Mouse (Mus musculus): ENCODE measurements around the gene Pabpn1l. TPM values are rescaled to one million over a fixed set of nuclear protein-coding genes. Genes with fewer than 3 reads are reported as not detected.

The Pabpn1l gene
- polyA plus RNA-seq, 1 experiment from 2014 or later, result not detected

DNA sequence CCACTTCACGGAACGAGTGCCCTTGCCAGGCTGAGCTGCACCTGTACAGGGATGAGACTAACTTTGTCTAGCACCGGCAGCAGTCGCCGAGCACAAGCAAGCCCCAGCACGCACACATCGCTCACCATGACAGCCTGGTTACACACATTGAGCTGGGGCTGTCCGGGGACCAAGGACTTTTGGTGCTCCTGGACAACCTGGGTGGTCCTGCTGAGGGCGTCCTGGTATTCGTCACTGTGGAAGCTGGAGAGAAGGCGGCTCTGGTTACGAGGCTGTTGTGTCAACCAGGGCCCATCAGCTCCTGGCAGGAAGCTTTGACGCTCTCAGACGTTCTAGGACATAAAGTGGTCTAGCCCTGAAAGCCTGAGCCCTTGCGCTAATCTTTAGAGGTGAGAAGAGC lies 41.6 kb downstream of the Pabpn1l start:
- ATAC-seq (ENCODE audit: insufficient read depth, low FRiP score, low TSS enrichment) (no peak), DNase-seq (ENCODE audit: low spot score) (no peak)
- Histone ChIP-seq H3K4me3 (ENCODE audit: low read depth, low read length) (no peak overlapping the region), H3K27ac (ENCODE audit: low read depth, low read length) (no peak overlapping the region), H3K4me1 (ENCODE audit: control insufficient read depth, insufficient read depth, low read length) (peaks cover 11% of the 10 kb centered on the region), H3K27me3 (ENCODE audit: control insufficient read depth, insufficient read depth, low read length) (no peaks in the 10 kb centered on the region), H3K36me3 (ENCODE audit: control insufficient read depth, insufficient read depth, low read length) (no peaks in the 10 kb centered on the region), H3K4me2 (ENCODE audit: low read depth) (no peak overlapping the region), H3K9me3 (ENCODE audit: control insufficient read depth, low read length) (no peaks in the 10 kb centered on the region), H3K9ac (ENCODE audit: low read length) (no peak overlapping the region)
- WGBS, result 57% methylated on average over 13 of the region's 15 CpGs

GRCm38 (mm10) chr8:122579196-122579595 lies 43.3 kb downstream of the Pabpn1l start:
- Histone ChIP-seq H3K9me3 (ENCODE audit: control insufficient read depth, low read length) (no peaks in the 10 kb centered on the region), H3K4me2 (ENCODE audit: low read depth) (no peak overlapping the region), H3K36me3 (ENCODE audit: control insufficient read depth, insufficient read depth, low read length) (no peaks in the 10 kb centered on the region), H3K27me3 (ENCODE audit: control insufficient read depth, insufficient read depth, low read length) (no peaks in the 10 kb centered on the region), H3K4me1 (ENCODE audit: control insufficient read depth, insufficient read depth, low read length) (peaks cover 20% of the 10 kb centered on the region), H3K27ac (ENCODE audit: low read depth, low read length) (no peak overlapping the region), H3K4me3 (ENCODE audit: low read depth, low read length) (no peak overlapping the region), H3K9ac (ENCODE audit: low read length) (no peak overlapping the region)
- DNase-seq (ENCODE audit: low spot score) (no peak), ATAC-seq (ENCODE audit: insufficient read depth, low FRiP score, low TSS enrichment) (no peak)
- 25% methylated on average over 7 of the region's 7 CpGs for WGBS

DNA sequence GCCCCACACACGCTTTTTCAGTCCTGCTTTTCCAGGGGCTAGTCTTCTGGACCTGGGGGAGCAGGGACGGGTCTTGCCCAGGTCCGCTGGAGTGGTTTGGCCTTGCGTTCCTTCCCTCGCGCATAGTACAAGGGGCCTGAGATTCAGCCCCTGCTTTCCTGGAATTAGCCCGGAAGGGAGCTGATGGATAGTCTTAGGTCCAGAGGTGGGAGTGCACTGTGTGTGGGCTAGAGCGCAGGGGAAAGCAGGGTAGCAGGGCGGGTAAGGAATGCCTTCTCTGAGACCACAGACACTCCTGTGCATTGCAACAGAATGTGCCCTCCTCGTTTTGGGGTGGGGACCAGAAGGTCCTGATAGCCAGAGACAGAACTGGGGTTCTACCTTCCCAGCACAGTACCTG lies 45.4 kb downstream of the Pabpn1l start:
- Histone ChIP-seq H3K9me3 (ENCODE audit: control insufficient read depth, low read length) (no peaks in the 10 kb centered on the region), H3K4me2 (ENCODE audit: low read depth) (peak overlapping the region; percentile 92), H3K36me3 (ENCODE audit: control insufficient read depth, insufficient read depth, low read length) (peaks cover 5% of the 10 kb centered on the region), H3K4me1 (ENCODE audit: control insufficient read depth, insufficient read depth, low read length) (peaks cover 20% of the 10 kb centered on the region), H3K4me3 (ENCODE audit: low read depth, low read length) (peak overlapping the region; percentile 64; the same call in 1 of the 2 replicates), H3K27ac (ENCODE audit: low read depth, low read length) (no peak overlapping the region), H3K9ac (ENCODE audit: low read length) (peak overlapping the region; percentile 14; the same call in 1 of the 2 replicates), H3K27me3 (ENCODE audit: control insufficient read depth, insufficient read depth, low read length) (no peaks in the 10 kb centered on the region)
- 41% methylated on average over 10 of the region's 10 CpGs for WGBS
- peak; percentile 10; the same call in 1 of the 2 replicates for ATAC-seq (ENCODE audit: insufficient read depth, low FRiP score, low TSS enrichment)
- no peak for DNase-seq (ENCODE audit: low spot score)

- H3K9ac ChIP-seq (ENCODE audit: low read length), result peak within 1 kb of the TSS; percentile 87
- peak within 1 kb of the TSS; percentile 54; the same call in 1 of the 2 replicates for H3K27ac ChIP-seq (ENCODE audit: low read depth, low read length)
- peak; percentile 81 for ATAC-seq (ENCODE audit: insufficient read depth, low FRiP score, low TSS enrichment)
- peak; percentile 92 for DNase-seq (ENCODE audit: low spot score)
- H3K36me3 ChIP-seq (ENCODE audit: control insufficient read depth, insufficient read depth, low read length), result peaks cover 9% of the 10 kb centered on the region
- no peaks in the 10 kb centered on the region for H3K9me3 ChIP-seq (ENCODE audit: control insufficient read depth, low read length)
- H3K4me3 ChIP-seq (ENCODE audit: low read depth, low read length), result peak within 1 kb of the TSS; percentile 64
- no peaks in the 10 kb centered on the region for H3K27me3 ChIP-seq (ENCODE audit: control insufficient read depth, insufficient read depth, low read length)
- H3K4me2 ChIP-seq (ENCODE audit: low read depth), result peak within 1 kb of the TSS; percentile 92
- peaks cover 20% of the 10 kb centered on the region for H3K4me1 ChIP-seq (ENCODE audit: control insufficient read depth, insufficient read depth, low read length)
- under 1% methylated on average over 39 of the region's 39 CpGs for WGBS
Observed at GRCm38 (mm10) chr8:122576648-122577022, 45.9 kb downstream of the Pabpn1l start, which contains the start of gene Aprt. Gene Aprt, minus strand, starts transcription at chr8:122576909.

DNA sequence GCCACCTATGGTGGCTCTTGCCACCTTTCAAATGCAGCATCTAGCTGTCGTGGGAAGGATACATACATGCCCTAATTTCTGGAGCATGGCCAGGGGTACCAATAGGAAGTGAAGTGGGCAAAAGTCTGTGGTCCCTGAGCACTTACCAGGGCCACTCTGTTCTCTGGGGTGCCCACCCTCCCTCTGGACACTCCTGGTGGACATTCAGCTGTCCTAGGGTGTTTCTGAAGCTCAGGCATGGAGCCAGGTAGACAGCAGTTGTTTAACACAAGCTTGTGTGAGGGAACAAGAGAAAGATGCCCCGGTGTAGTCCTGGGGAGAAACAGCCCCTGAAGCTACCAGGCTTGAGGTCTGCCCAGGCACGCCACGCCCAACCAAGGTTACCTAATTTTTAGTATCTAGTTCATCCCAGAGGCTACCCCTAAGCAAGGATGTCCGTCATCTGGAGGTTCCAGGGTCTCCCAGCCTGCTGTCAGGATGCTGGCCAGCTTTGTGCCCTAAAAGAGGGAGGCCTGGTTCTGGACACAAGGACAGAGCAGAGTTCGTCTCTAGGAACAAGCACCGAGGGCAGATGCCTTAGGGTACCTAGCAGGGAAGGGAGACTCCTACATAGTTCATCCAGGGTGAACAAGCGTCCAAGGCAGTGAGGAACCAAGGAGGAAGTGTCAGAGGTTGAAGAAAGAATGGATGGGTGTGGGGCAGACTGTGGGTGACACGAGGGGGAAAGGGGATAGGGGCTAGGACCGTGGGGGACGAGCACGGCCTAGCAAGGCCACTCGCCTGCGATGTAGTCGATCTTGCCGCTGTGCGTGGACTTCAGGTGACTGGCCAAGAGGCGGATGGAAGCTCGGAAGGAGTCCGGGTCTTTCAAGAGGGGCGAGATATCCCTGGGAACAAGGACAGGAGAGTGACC lies 46.5 kb downstream of the Pabpn1l start:
- Histone ChIP-seq H3K36me3 (ENCODE audit: control insufficient read depth, insufficient read depth, low read length) (peaks cover 16% of the 10 kb centered on the region), H3K27me3 (ENCODE audit: control insufficient read depth, insufficient read depth, low read length) (no peaks in the 10 kb centered on the region), H3K27ac (ENCODE audit: low read depth, low read length) (peak overlapping the region; percentile 54; the same call in 1 of the 2 replicates), H3K4me2 (ENCODE audit: low read depth) (peak overlapping the region; percentile 92), H3K4me3 (ENCODE audit: low read depth, low read length) (peak overlapping the region; percentile 64), H3K4me1 (ENCODE audit: control insufficient read depth, insufficient read depth, low read length) (peaks cover 20% of the 10 kb centered on the region), H3K9me3 (ENCODE audit: control insufficient read depth, low read length) (no peaks in the 10 kb centered on the region), H3K9ac (ENCODE audit: low read length) (peak overlapping the region; percentile 87)
- no peak for ATAC-seq (ENCODE audit: insufficient read depth, low FRiP score, low TSS enrichment)
- DNase-seq (ENCODE audit: low spot score), result no peak
- 20% methylated on average over 21 of the region's 21 CpGs for WGBS

DNA sequence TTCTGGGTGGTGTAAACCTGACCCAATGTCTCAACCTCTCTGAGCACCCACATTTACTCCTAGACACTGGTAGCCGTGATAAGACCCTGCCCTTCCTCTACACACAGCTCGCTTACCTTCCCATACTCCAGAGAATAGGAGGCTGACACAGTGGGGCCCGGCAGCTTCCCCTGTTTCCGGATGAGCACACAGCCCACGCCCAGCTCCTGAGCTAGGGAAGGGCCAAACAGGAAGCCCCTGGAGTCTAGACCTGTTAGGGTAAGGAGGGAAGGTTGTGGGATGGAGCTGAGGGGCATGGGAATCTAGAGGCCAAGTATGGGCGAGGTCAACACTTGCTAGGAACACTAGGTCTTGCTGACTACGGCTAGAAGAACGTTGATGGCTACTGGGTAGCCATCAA lies 47.3 kb downstream of the Pabpn1l start:
- Histone ChIP-seq H3K36me3 (ENCODE audit: control insufficient read depth, insufficient read depth, low read length) (peaks cover 17% of the 10 kb centered on the region), H3K4me3 (ENCODE audit: low read depth, low read length) (no peak overlapping the region), H3K9me3 (ENCODE audit: control insufficient read depth, low read length) (no peaks in the 10 kb centered on the region), H3K27ac (ENCODE audit: low read depth, low read length) (no peak overlapping the region), H3K9ac (ENCODE audit: low read length) (no peak overlapping the region), H3K27me3 (ENCODE audit: control insufficient read depth, insufficient read depth, low read length) (no peaks in the 10 kb centered on the region), H3K4me2 (ENCODE audit: low read depth) (no peak overlapping the region; the same call in 1 of the 2 replicates), H3K4me1 (ENCODE audit: control insufficient read depth, insufficient read depth, low read length) (peaks cover 20% of the 10 kb centered on the region)
- DNase-seq (ENCODE audit: low spot score) (no peak), ATAC-seq (ENCODE audit: insufficient read depth, low FRiP score, low TSS enrichment) (no peak)
- WGBS, result 79% methylated on average over 8 of the region's 8 CpGs

GRCm38 (mm10) chr8:122574667-122575251 lies 47.8 kb downstream of the Pabpn1l start:
- ATAC-seq (ENCODE audit: insufficient read depth, low FRiP score, low TSS enrichment) (no peak), DNase-seq (ENCODE audit: low spot score) (no peak)
- H3K36me3 ChIP-seq (ENCODE audit: control insufficient read depth, insufficient read depth, low read length), result peaks cover 21% of the 10 kb centered on the region
- no peak overlapping the region for H3K27ac ChIP-seq (ENCODE audit: low read depth, low read length)
- H3K4me3 ChIP-seq (ENCODE audit: low read depth, low read length), result no peak overlapping the region
- no peaks in the 10 kb centered on the region for H3K27me3 ChIP-seq (ENCODE audit: control insufficient read depth, insufficient read depth, low read length)
- no peak overlapping the region for H3K9ac ChIP-seq (ENCODE audit: low read length)
- no peak overlapping the region for H3K4me2 ChIP-seq (ENCODE audit: low read depth)
- no peaks in the 10 kb centered on the region for H3K9me3 ChIP-seq (ENCODE audit: control insufficient read depth, low read length)
- WGBS, result 46% methylated on average over 10 of the region's 10 CpGs
- peaks cover 20% of the 10 kb centered on the region for H3K4me1 ChIP-seq (ENCODE audit: control insufficient read depth, insufficient read depth, low read length)

- 39% methylated on average over 3 of the region's 3 CpGs for WGBS
- peaks cover 23% of the 10 kb centered on the region for H3K36me3 ChIP-seq (ENCODE audit: control insufficient read depth, insufficient read depth, low read length)
- H3K27ac ChIP-seq (ENCODE audit: low read depth, low read length), result no peak overlapping the region
- ATAC-seq (ENCODE audit: insufficient read depth, low FRiP score, low TSS enrichment) (no peak), DNase-seq (ENCODE audit: low spot score) (no peak)
- H3K4me3 ChIP-seq (ENCODE audit: low read depth, low read length), result no peak overlapping the region
- H3K4me2 ChIP-seq (ENCODE audit: low read depth), result no peak overlapping the region
- H3K27me3 ChIP-seq (ENCODE audit: control insufficient read depth, insufficient read depth, low read length), result no peaks in the 10 kb centered on the region
- H3K9ac ChIP-seq (ENCODE audit: low read length), result no peak overlapping the region
- H3K4me1 ChIP-seq (ENCODE audit: control insufficient read depth, insufficient read depth, low read length), result peaks cover 22% of the 10 kb centered on the region
- no peaks in the 10 kb centered on the region for H3K9me3 ChIP-seq (ENCODE audit: control insufficient read depth, low read length)
Observed at GRCm38 (mm10) chr8:122574264-122574663, 48.3 kb downstream of the Pabpn1l start.

Data from neural tube, embryonic 11.5 days (tissue).